Mouse (Mus musculus) sigmoid colon, adult 10 weeks (tissue): Measurements from ENCODE around the gene Gtf3c3. TPM values are rescaled to one million over a fixed set of nuclear protein-coding genes. Genes with fewer than 3 reads are reported as not detected.

ENCODE experiments used
- polyA plus RNA-seq: library from polyadenylated mRNA; stranded (reverse); fragments of 350-450 nt; fragmentation: Illumina TruSeq; extraction: RNeasy Lipid Tissue Mini Kit (QIAGEN cat#74804); gene quantifications from one replicate; pipeline ENCODE4 v1.2.3, GENCODE M21; 2014; ENCODE audit warnings: low read depth, low replicate concordance

Gtf3c3 gene
- polyA plus RNA-seq: 37.0 TPM

DNA sequence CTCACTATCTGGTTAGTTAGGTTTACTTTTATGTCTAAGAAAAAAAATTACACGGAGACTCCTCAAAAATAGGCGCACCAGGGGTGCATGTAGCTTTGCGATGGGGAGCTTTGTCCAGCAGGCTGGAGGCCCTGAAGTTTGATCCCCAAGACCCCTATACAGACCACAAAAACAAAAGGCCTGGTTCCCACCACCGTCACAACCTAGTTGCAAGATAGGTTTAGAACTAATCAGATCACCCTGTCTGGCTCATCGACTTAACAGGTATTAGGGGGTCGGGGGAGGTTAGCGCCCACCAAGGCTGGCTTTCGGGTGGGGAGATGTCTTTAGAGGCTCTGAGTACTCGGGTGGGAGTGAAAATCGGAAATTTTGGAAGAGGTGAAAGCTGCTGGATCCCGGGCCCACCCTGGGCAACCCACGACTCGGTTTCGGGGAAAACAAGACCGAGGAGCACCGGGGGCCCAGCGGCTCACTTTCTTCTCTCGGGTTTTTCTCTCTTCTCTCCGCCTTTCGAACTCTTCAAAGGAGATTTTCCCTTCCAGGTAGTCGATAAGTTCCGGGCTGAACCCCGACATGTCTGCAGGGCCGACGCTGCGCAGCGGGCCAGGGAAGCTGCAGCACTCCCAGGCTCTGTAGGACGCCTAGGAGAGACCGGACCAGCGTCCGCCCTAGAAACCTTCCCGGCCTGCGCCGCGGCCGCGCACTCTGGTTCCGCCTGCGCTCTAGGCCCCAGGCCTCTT is at the start of gene Gtf3c3:
TSS of gene Gtf3c3 (minus strand) at position 632 of the 740 bp plus-strand sequence.

Other genes starting within 250 kb of the Gtf3c3 start
- 2.1 TPM for gene Hecw2, start 243.8 kb downstream of the Gtf3c3 start, polyA plus RNA-seq
- 0.13 TPM for gene Ccdc150, start 188.3 kb downstream of the Gtf3c3 start, polyA plus RNA-seq
- 30.1 TPM for gene Pgap1, start 118.7 kb upstream of the Gtf3c3 start, polyA plus RNA-seq